Mouse (Mus musculus): ENCODE measurements around the gene Laptm4a. TPM values are rescaled to one million over a fixed set of nuclear protein-coding genes. Genes with fewer than 3 reads are reported as not detected.

Laptm4a gene
- polyA plus RNA-seq, 1 experiment from 2014 or later: 129 TPM

- peaks cover 10% of the 10 kb centered on the region for H3K4me1 ChIP-seq (replicated peaks; ENCODE audit: control insufficient read depth, insufficient read depth, low read length)
- 28% methylated on average over 4 of the region's 4 CpGs for WGBS
- no peak for ATAC-seq (replicated peaks; ENCODE audit: low FRiP score)
- H3K27ac ChIP-seq (ENCODE audit: low read depth, low read length): no peak overlapping the region
- H3K9me3 ChIP-seq (ENCODE audit: control insufficient read depth, low read length): no peaks in the 10 kb centered on the region
- no peaks in the 10 kb centered on the region for H3K36me3 ChIP-seq (ENCODE audit: control insufficient read depth, insufficient read depth, low read length)
- H3K4me2 ChIP-seq: no peak overlapping the region
- H3K27me3 ChIP-seq (replicated peaks; ENCODE audit: control insufficient read depth, insufficient read depth, low read length): no peaks in the 10 kb centered on the region
- DNase-seq (ENCODE audit: low spot score): no peak
- H3K9ac ChIP-seq (ENCODE audit: low read depth, low read length): no peak overlapping the region
- H3K4me3 ChIP-seq (ENCODE audit: low read depth, low read length): no peak overlapping the region
These were observed 21.3 kb upstream of the Laptm4a start for GRCm38 (mm10) chr12:8900107-8900698.

- Histone ChIP-seq H3K27ac (ENCODE audit: low read depth, low read length) (no peak overlapping the region), H3K4me1 (replicated peaks; ENCODE audit: control insufficient read depth, insufficient read depth, low read length) (peaks cover 10% of the 10 kb centered on the region), H3K4me2 (no peak overlapping the region), H3K9ac (ENCODE audit: low read depth, low read length) (no peak overlapping the region), H3K4me3 (ENCODE audit: low read depth, low read length) (no peak overlapping the region), H3K36me3 (ENCODE audit: control insufficient read depth, insufficient read depth, low read length) (no peaks in the 10 kb centered on the region), H3K9me3 (ENCODE audit: control insufficient read depth, low read length) (no peaks in the 10 kb centered on the region), H3K27me3 (replicated peaks; ENCODE audit: control insufficient read depth, insufficient read depth, low read length) (no peaks in the 10 kb centered on the region)
- ATAC-seq (replicated peaks; ENCODE audit: low FRiP score) (peak; percentile 53), DNase-seq (ENCODE audit: low spot score) (no peak)
- 30% methylated on average over 5 of the region's 5 CpGs for WGBS
These were observed 20.4 kb upstream of the Laptm4a start for GRCm38 (mm10) chr12:8900919-8901663.

- Histone ChIP-seq H3K9me3 (ENCODE audit: control insufficient read depth, low read length) (no peaks in the 10 kb centered on the region), H3K27me3 (replicated peaks; ENCODE audit: control insufficient read depth, insufficient read depth, low read length) (no peaks in the 10 kb centered on the region), H3K9ac (ENCODE audit: low read depth, low read length) (no peak overlapping the region), H3K4me1 (replicated peaks; ENCODE audit: control insufficient read depth, insufficient read depth, low read length) (peaks cover 10% of the 10 kb centered on the region), H3K27ac (ENCODE audit: low read depth, low read length) (no peak overlapping the region), H3K4me2 (no peak overlapping the region), H3K36me3 (ENCODE audit: control insufficient read depth, insufficient read depth, low read length) (no peaks in the 10 kb centered on the region), H3K4me3 (ENCODE audit: low read depth, low read length) (no peak overlapping the region)
- DNase-seq (ENCODE audit: low spot score): no peak
- no peak for ATAC-seq (replicated peaks; ENCODE audit: low FRiP score)
- 33% methylated on average over 2 of the region's 2 CpGs for WGBS
These were observed 19.5 kb upstream of the Laptm4a start for GRCm38 (mm10) chr12:8901934-8902333.

GRCm38 (mm10) chr12:8902479-8902878 is 19.0 kb upstream of the Laptm4a start:
- no peaks in the 10 kb centered on the region for H3K36me3 ChIP-seq (ENCODE audit: control insufficient read depth, insufficient read depth, low read length)
- no peak for ATAC-seq (replicated peaks; ENCODE audit: low FRiP score)
- no peak for DNase-seq (ENCODE audit: low spot score)
- H3K9me3 ChIP-seq (ENCODE audit: control insufficient read depth, low read length): no peaks in the 10 kb centered on the region
- H3K9ac ChIP-seq (ENCODE audit: low read depth, low read length): no peak overlapping the region
- no peak overlapping the region for H3K27ac ChIP-seq (ENCODE audit: low read depth, low read length)
- H3K4me1 ChIP-seq (replicated peaks; ENCODE audit: control insufficient read depth, insufficient read depth, low read length): peaks cover 10% of the 10 kb centered on the region
- 30% methylated on average over 3 of the region's 3 CpGs for WGBS
- no peak overlapping the region for H3K4me3 ChIP-seq (ENCODE audit: low read depth, low read length)
- no peak overlapping the region for H3K4me2 ChIP-seq
- no peaks in the 10 kb centered on the region for H3K27me3 ChIP-seq (replicated peaks; ENCODE audit: control insufficient read depth, insufficient read depth, low read length)

- H3K27me3 ChIP-seq (replicated peaks; ENCODE audit: control insufficient read depth, insufficient read depth, low read length): no peaks in the 10 kb centered on the region
- H3K27ac ChIP-seq (ENCODE audit: low read depth, low read length): no peak overlapping the region
- H3K4me2 ChIP-seq: no peak overlapping the region
- WGBS: 41% methylated on average over 16 of the region's 16 CpGs
- no peaks in the 10 kb centered on the region for H3K9me3 ChIP-seq (ENCODE audit: control insufficient read depth, low read length)
- no peak; the same call in 1 of the 2 replicates for ATAC-seq (replicated peaks; ENCODE audit: low FRiP score)
- H3K9ac ChIP-seq (ENCODE audit: low read depth, low read length): no peak overlapping the region
- DNase-seq (ENCODE audit: low spot score): no peak
- no peak overlapping the region for H3K4me3 ChIP-seq (ENCODE audit: low read depth, low read length)
- no peaks in the 10 kb centered on the region for H3K36me3 ChIP-seq (ENCODE audit: control insufficient read depth, insufficient read depth, low read length)
- peaks cover 3% of the 10 kb centered on the region; the same call in 1 of the 2 replicates for H3K4me1 ChIP-seq (replicated peaks; ENCODE audit: control insufficient read depth, insufficient read depth, low read length)
These were observed 8.4 kb upstream of the Laptm4a start for GRCm38 (mm10) chr12:8912860-8913685.

- no peak for ATAC-seq (replicated peaks; ENCODE audit: low FRiP score)
- H3K4me1 ChIP-seq (replicated peaks; ENCODE audit: control insufficient read depth, insufficient read depth, low read length): peaks cover 3% of the 10 kb centered on the region; the same call in 1 of the 2 replicates
- no peaks in the 10 kb centered on the region for H3K27me3 ChIP-seq (replicated peaks; ENCODE audit: control insufficient read depth, insufficient read depth, low read length)
- H3K4me2 ChIP-seq: no peak overlapping the region
- WGBS: 61% methylated on average over 9 of the region's 9 CpGs
- no peaks in the 10 kb centered on the region for H3K9me3 ChIP-seq (ENCODE audit: control insufficient read depth, low read length)
- no peak overlapping the region for H3K9ac ChIP-seq (ENCODE audit: low read depth, low read length)
- H3K27ac ChIP-seq (ENCODE audit: low read depth, low read length): no peak overlapping the region
- H3K36me3 ChIP-seq (ENCODE audit: control insufficient read depth, insufficient read depth, low read length): no peaks in the 10 kb centered on the region
- no peak for DNase-seq (ENCODE audit: low spot score)
- H3K4me3 ChIP-seq (ENCODE audit: low read depth, low read length): no peak overlapping the region
These were observed 7.6 kb upstream of the Laptm4a start for GRCm38 (mm10) chr12:8913701-8914340.

GRCm38 (mm10) chr12:8916378-8916777 is 5.1 kb upstream of the Laptm4a start:
- H3K9me3 ChIP-seq (ENCODE audit: control insufficient read depth, low read length): no peaks in the 10 kb centered on the region
- peaks cover 6% of the 10 kb centered on the region; the same call in 1 of the 2 replicates for H3K4me1 ChIP-seq (replicated peaks; ENCODE audit: control insufficient read depth, insufficient read depth, low read length)
- H3K27ac ChIP-seq (ENCODE audit: low read depth, low read length): no peak overlapping the region
- no peaks in the 10 kb centered on the region for H3K36me3 ChIP-seq (ENCODE audit: control insufficient read depth, insufficient read depth, low read length)
- no peak overlapping the region for H3K4me3 ChIP-seq (ENCODE audit: low read depth, low read length)
- no peak overlapping the region for H3K9ac ChIP-seq (ENCODE audit: low read depth, low read length)
- no peak for DNase-seq (ENCODE audit: low spot score)
- ATAC-seq (replicated peaks; ENCODE audit: low FRiP score): no peak
- WGBS: 63% methylated on average over 5 of the region's 5 CpGs
- H3K4me2 ChIP-seq: no peak overlapping the region
- H3K27me3 ChIP-seq (replicated peaks; ENCODE audit: control insufficient read depth, insufficient read depth, low read length): no peaks in the 10 kb centered on the region

- Histone ChIP-seq H3K4me2 (no peak overlapping the region), H3K4me1 (replicated peaks; ENCODE audit: control insufficient read depth, insufficient read depth, low read length) (peaks cover 14% of the 10 kb centered on the region), H3K4me3 (ENCODE audit: low read depth, low read length) (no peak overlapping the region), H3K9ac (ENCODE audit: low read depth, low read length) (no peak overlapping the region), H3K36me3 (ENCODE audit: control insufficient read depth, insufficient read depth, low read length) (0 out of 2 replicates have a peak, but pooled peaks cover 2% of the 10 kb centered on the region), H3K9me3 (ENCODE audit: control insufficient read depth, low read length) (no peaks in the 10 kb centered on the region), H3K27ac (ENCODE audit: low read depth, low read length) (no peak overlapping the region), H3K27me3 (replicated peaks; ENCODE audit: control insufficient read depth, insufficient read depth, low read length) (no peaks in the 10 kb centered on the region)
- ATAC-seq (replicated peaks; ENCODE audit: low FRiP score): no peak
- WGBS: 87% methylated on average over 3 of the region's 3 CpGs
- DNase-seq (ENCODE audit: low spot score): no peak
These were observed 2.2 kb upstream of the Laptm4a start for GRCm38 (mm10) chr12:8919231-8919630.
